Mouse (Mus musculus) liver, embryonic 11.5 days (tissue): Measurements from ENCODE around the gene Med24. TPM values are rescaled to one million over a fixed set of nuclear protein-coding genes. Genes with fewer than 3 reads are reported as not detected.

ENCODE experiments used
- ATAC-seq: fragments of 200-750 bp; cut with Nextera tagmentation; replicated peaks from 2 replicates; pipeline ENCODE4 v1.8.0; 2017; ENCODE audit warnings: moderate number of reproducible peaks, mild to moderate bottlenecking, moderate TSS enrichment, moderate library complexity; ENCODE audit not compliant: low FRiP score
- DNase-seq: peaks from one replicate; pipeline ENCODE4 v3.0.0-alpha.2; 2017; ENCODE audit warnings: low spot score
- H3K27ac ChIP-seq: fragments of 300-500 bp; sonication (generic); 2 replicates; pipeline ENCODE4 v1.5.1; 2014; ENCODE audit warnings: mild to moderate bottlenecking, low read depth, low read length, control low read depth
- H3K27me3 ChIP-seq: fragments of 300-500 bp; sonication (generic); replicated peaks from 2 replicates; pipeline ENCODE4 v1.6.1; 2014; ENCODE audit warnings: low read length, mixed read lengths; ENCODE audit not compliant: control insufficient read depth, insufficient read depth
- H3K36me3 ChIP-seq: fragments of 300-500 bp; sonication (generic); 2 replicates; pipeline ENCODE4 v1.6.1; 2014; ENCODE audit warnings: mild to moderate bottlenecking, low read length, moderate library complexity, mixed read lengths; ENCODE audit not compliant: control insufficient read depth, insufficient read depth
- H3K4me1 ChIP-seq: fragments of 300-500 bp; sonication (generic); replicated peaks from 2 replicates; pipeline ENCODE4 v1.6.1; 2014; ENCODE audit warnings: low read length, mixed read lengths; ENCODE audit not compliant: control insufficient read depth, insufficient read depth
- H3K4me2 ChIP-seq: fragments of 300-500 bp; sonication (generic); 2 replicates; pipeline ENCODE4 v1.6.1; 2014; ENCODE audit warnings: mild to moderate bottlenecking, control low read depth, moderate library complexity
- H3K4me3 ChIP-seq: fragments of 300-500 bp; sonication (generic); 2 replicates; pipeline ENCODE4 v1.5.1; 2014; ENCODE audit warnings: low read depth, low read length, control low read depth
- H3K9ac ChIP-seq: fragments of 300-500 bp; sonication (generic); 2 replicates; pipeline ENCODE4 v1.6.1; 2014; ENCODE audit warnings: low read depth, low read length, control low read depth
- H3K9me3 ChIP-seq: fragments of 300-500 bp; sonication (generic); 2 replicates; pipeline ENCODE4 v1.6.1; 2016; ENCODE audit warnings: low read length, inconsistent platforms, mixed read lengths; ENCODE audit not compliant: control insufficient read depth
- WGBS: fragments of 180-500 bp; shearing (Covaris S2); extraction: QIAGEN DNeasy Blood & Tissue Kit; methylation state at CpG from one replicate; pipeline ENCODE4 v1.1.7; 2014; 5-methylcytosine and 5-hydroxymethylcytosine counted together
- polyA plus RNA-seq: library from polyadenylated mRNA; unstranded; fragments of >200 nt; fragmentation: Nextera tagmentation; extraction: Ambion mirVana; gene quantifications from 2 replicates; pipeline ENCODE4 v1.2.1, GENCODE M21; 2014

The Med24 gene
- polyA plus RNA-seq, 1 experiment from 2014 or later, result 61.9 TPM

GRCm38 (mm10) chr11:98709001-98709741 is 20.1 kb downstream of the Med24 start:
- H3K4me3 ChIP-seq, result no peak overlapping the region
- 76% methylated on average over 26 of the region's 26 CpGs for WGBS
- ATAC-seq (no peak), DNase-seq (no peak)
- H3K36me3 ChIP-seq, result peaks cover 48% of the 10 kb centered on the region
- no peak overlapping the region; the same call in 1 of the 2 replicates for H3K9ac ChIP-seq
- H3K27ac ChIP-seq, result no peak overlapping the region
- no peaks in the 10 kb centered on the region for H3K27me3 ChIP-seq
- H3K9me3 ChIP-seq, result no peaks in the 10 kb centered on the region
- peaks cover 20% of the 10 kb centered on the region for H3K4me1 ChIP-seq
- H3K4me2 ChIP-seq, result peak overlapping the region; percentile 5; the same call in 1 of the 2 replicates

GRCm38 (mm10) chr11:98708282-98708956 is 20.8 kb downstream of the Med24 start:
- no peaks in the 10 kb centered on the region for H3K9me3 ChIP-seq
- 80% methylated on average over 19 of the region's 19 CpGs for WGBS
- no peak overlapping the region for H3K9ac ChIP-seq
- no peaks in the 10 kb centered on the region for H3K27me3 ChIP-seq
- ATAC-seq (no peak), DNase-seq (no peak)
- peaks cover 44% of the 10 kb centered on the region for H3K36me3 ChIP-seq
- H3K4me2 ChIP-seq, result no peak overlapping the region
- H3K27ac ChIP-seq, result no peak overlapping the region
- H3K4me3 ChIP-seq, result no peak overlapping the region
- peaks cover 20% of the 10 kb centered on the region for H3K4me1 ChIP-seq

DNA sequence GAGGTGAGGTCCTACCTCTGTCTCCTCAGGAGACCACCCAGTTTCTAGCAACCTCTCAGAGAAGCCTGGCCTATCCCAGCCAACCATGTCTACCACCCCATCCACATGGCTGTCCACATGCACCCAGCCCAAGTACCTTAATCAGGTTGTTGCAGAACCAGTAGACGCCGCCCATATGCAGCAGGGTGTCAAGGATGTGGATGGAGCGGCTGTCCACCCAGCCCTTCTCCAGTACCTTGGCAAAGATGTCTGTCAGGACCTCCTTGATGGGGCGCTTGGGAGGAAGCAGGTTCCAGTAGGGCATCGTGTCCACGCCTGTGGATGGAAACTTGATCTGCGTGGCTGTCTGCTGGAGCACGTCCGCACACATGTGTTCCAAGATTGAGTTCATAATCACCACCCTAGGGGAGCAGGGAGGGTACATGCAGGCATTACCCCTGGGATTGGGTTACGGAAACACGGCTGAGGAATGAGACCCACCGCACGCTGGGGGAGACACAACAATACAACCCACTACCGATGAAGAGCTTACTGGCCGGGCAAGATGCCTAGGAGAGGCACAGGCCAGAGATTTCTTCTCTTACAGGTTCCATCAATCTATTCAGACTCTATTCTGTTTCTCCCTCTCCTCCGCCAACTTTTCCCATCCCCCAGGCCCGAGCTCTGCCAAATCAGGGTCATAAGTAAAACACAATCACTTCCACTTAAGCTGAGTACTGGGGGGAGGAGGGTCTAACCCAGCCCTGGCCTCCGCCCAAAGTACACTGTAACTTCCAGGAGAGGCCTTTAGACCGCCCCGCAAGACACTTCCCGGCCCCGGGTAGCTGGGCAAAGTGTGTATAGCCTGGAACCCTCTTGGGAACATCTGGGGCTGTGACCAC is 21.6 kb downstream of the Med24 start:
- H3K9me3 ChIP-seq, result no peaks in the 10 kb centered on the region
- 92% methylated on average over 22 of the region's 22 CpGs for WGBS
- H3K9ac ChIP-seq, result no peak overlapping the region
- H3K4me2 ChIP-seq, result no peak overlapping the region
- DNase-seq, result no peak
- no peak for ATAC-seq
- H3K4me3 ChIP-seq, result no peak overlapping the region
- H3K27me3 ChIP-seq, result no peaks in the 10 kb centered on the region
- no peak overlapping the region for H3K27ac ChIP-seq
- peaks cover 42% of the 10 kb centered on the region for H3K36me3 ChIP-seq
- H3K4me1 ChIP-seq, result peaks cover 20% of the 10 kb centered on the region

GRCm38 (mm10) chr11:98705021-98705420 is 24.2 kb downstream of the Med24 start:
- H3K36me3 ChIP-seq, result peaks cover 39% of the 10 kb centered on the region
- ATAC-seq (no peak), DNase-seq (no peak)
- peaks cover 16% of the 10 kb centered on the region for H3K4me1 ChIP-seq
- no peaks in the 10 kb centered on the region for H3K9me3 ChIP-seq
- no peaks in the 10 kb centered on the region for H3K27me3 ChIP-seq
- no peak overlapping the region for H3K9ac ChIP-seq
- no peak overlapping the region for H3K27ac ChIP-seq
- no peak overlapping the region for H3K4me3 ChIP-seq
- WGBS, result 95% methylated on average over 10 of the region's 10 CpGs
- H3K4me2 ChIP-seq, result no peak overlapping the region

- Histone ChIP-seq H3K9me3 (no peaks in the 10 kb centered on the region), H3K36me3 (peaks cover 24% of the 10 kb centered on the region), H3K4me3 (no peak overlapping the region), H3K4me2 (no peak overlapping the region), H3K9ac (no peak overlapping the region), H3K27ac (no peak overlapping the region), H3K27me3 (no peaks in the 10 kb centered on the region), H3K4me1 (peaks cover 4% of the 10 kb centered on the region; the same call in 1 of the 2 replicates)
- 71% methylated on average over 5 of the region's 5 CpGs for WGBS
- ATAC-seq (no peak), DNase-seq (no peak)
Measured at GRCm38 (mm10) chr11:98702323-98702722, 26.9 kb downstream of the Med24 start.

- Histone ChIP-seq H3K4me3 (no peak within 1 kb of the TSS), H3K4me1 (peaks cover 4% of the 10 kb centered on the region; the same call in 1 of the 2 replicates), H3K27ac (no peak within 1 kb of the TSS; the same call in 1 of the 2 replicates), H3K36me3 (peaks cover 20% of the 10 kb centered on the region), H3K9ac (no peak within 1 kb of the TSS), H3K4me2 (no peak within 1 kb of the TSS), H3K9me3 (no peaks in the 10 kb centered on the region), H3K27me3 (no peaks in the 10 kb centered on the region)
- ATAC-seq (no peak), DNase-seq (no peak)
- 51% methylated on average over 10 of the region's 10 CpGs for WGBS
Measured at GRCm38 (mm10) chr11:98701213-98701670, 28.0 kb downstream of the Med24 start, which contains the start of gene Csf3. TSS of gene Csf3 (plus strand) at chr11:98701263.

DNA sequence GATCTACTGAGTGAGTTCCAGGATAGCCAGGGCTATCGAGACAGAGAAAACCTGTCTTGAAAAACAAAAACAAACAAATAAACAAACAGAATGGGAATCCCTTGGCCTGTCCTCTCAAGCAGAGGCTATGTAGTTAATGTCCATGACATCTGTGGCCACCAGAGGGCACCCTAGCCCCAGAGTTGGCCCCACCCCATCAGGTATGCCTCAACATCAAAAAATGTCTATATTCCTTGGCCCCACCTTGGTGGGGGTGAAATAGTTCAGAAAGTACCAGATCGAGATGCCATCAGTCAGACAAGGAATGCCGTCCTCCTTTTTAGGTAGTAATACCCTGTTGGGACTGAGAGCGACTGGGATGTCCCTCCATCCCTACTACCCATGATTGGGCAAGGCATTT is 29.3 kb downstream of the Med24 start:
- H3K4me1 ChIP-seq, result peaks cover 4% of the 10 kb centered on the region; the same call in 1 of the 2 replicates
- H3K27ac ChIP-seq, result no peak overlapping the region
- no peak overlapping the region for H3K9ac ChIP-seq
- ATAC-seq (0 out of 2 replicates have a peak, but pooled peaks have one; percentile 58), DNase-seq (peak; percentile 59)
- 34% methylated on average over 4 of the region's 4 CpGs for WGBS
- H3K9me3 ChIP-seq, result no peaks in the 10 kb centered on the region
- no peaks in the 10 kb centered on the region for H3K27me3 ChIP-seq
- H3K4me2 ChIP-seq, result no peak overlapping the region
- no peak overlapping the region for H3K4me3 ChIP-seq
- peaks cover 17% of the 10 kb centered on the region; the same call in 1 of the 2 replicates for H3K36me3 ChIP-seq
